Mouse (Mus musculus) forebrain, embryonic 11.5 days (tissue): Measurements from ENCODE around the gene Stum. TPM values are rescaled to one million over a fixed set of nuclear protein-coding genes. Genes with fewer than 3 reads are reported as not detected.

Experiments used
- ATAC-seq: fragments of 200-750 bp; cut with Nextera tagmentation; replicated peaks from 2 replicates; pipeline ENCODE4 v1.8.0; 2017; ENCODE audit warnings: moderate TSS enrichment; ENCODE audit not compliant: low FRiP score
- DNase-seq: peaks from one replicate; pipeline ENCODE4 v3.0.0-alpha.2; 2017; ENCODE audit warnings: low spot score
- H3K27ac ChIP-seq: fragments of 300-500 bp; sonication (generic); 2 replicates; pipeline ENCODE4 v1.5.1; 2014; ENCODE audit warnings: low read depth, low read length
- H3K27me3 ChIP-seq: fragments of 300-500 bp; sonication (generic); 2 replicates; pipeline ENCODE4 v1.6.1; 2014; ENCODE audit warnings: mild to moderate bottlenecking, low read length, mixed read lengths; ENCODE audit not compliant: control insufficient read depth, insufficient read depth
- H3K36me3 ChIP-seq: fragments of 300-500 bp; sonication (generic); 2 replicates; pipeline ENCODE4 v1.6.1; 2014; ENCODE audit warnings: mild to moderate bottlenecking, low read length, moderate library complexity, mixed read lengths; ENCODE audit not compliant: control insufficient read depth, insufficient read depth
- H3K4me1 ChIP-seq: fragments of 300-500 bp; sonication (generic); replicated peaks from 2 replicates; pipeline ENCODE4 v1.6.1; 2014; ENCODE audit warnings: low read length, mixed read lengths; ENCODE audit not compliant: control insufficient read depth, insufficient read depth
- H3K4me2 ChIP-seq: fragments of 300-500 bp; sonication (generic); 2 replicates; pipeline ENCODE4 v1.6.1; 2014; ENCODE audit warnings: low read depth, mild to moderate bottlenecking, low read length, moderate library complexity, mixed read lengths; ENCODE audit not compliant: severe bottlenecking
- H3K4me3 ChIP-seq: fragments of 300-500 bp; sonication (generic); 2 replicates; pipeline ENCODE4 v1.5.1; 2014; ENCODE audit warnings: low read depth, low read length
- H3K9ac ChIP-seq: fragments of 300-500 bp; sonication (generic); 2 replicates; pipeline ENCODE4 v1.6.1; 2014; ENCODE audit warnings: low read length
- H3K9me3 ChIP-seq: fragments of 300-500 bp; sonication (generic); 2 replicates; pipeline ENCODE4 v1.6.1; 2016; ENCODE audit warnings: low read length, mixed read lengths; ENCODE audit not compliant: control insufficient read depth
- WGBS: fragments of 180-500 bp; shearing (Covaris S2); extraction: QIAGEN DNeasy Blood & Tissue Kit; methylation state at CpG from one replicate; pipeline ENCODE4 v1.1.7; 2014; 5-methylcytosine and 5-hydroxymethylcytosine counted together
- polyA plus RNA-seq: library from polyadenylated mRNA; unstranded; fragments of >200 nt; fragmentation: Nextera tagmentation; extraction: Ambion mirVana; gene quantifications from 2 replicates; pipeline ENCODE4 v1.2.1, GENCODE M21; 2014

Stum gene
- polyA plus RNA-seq, 1 experiment from 2014 or later, result 0.55 TPM

GRCm38 (mm10) chr1:180431833-180432232 is 51.5 kb downstream of the Stum start:
- DNase-seq, result no peak
- H3K9ac ChIP-seq, result no peak overlapping the region
- WGBS, result 73% methylated on average over 12 of the region's 12 CpGs

GRCm38 (mm10) chr1:180429819-180430218 is 53.5 kb downstream of the Stum start:
- H3K27me3 ChIP-seq, result no peaks in the 10 kb centered on the region
- no peak overlapping the region for H3K4me2 ChIP-seq
- H3K36me3 ChIP-seq, result no peaks in the 10 kb centered on the region
- 77% methylated on average over 5 of the region's 5 CpGs for WGBS
- no peak overlapping the region for H3K9ac ChIP-seq
- no peak for DNase-seq
- no peak overlapping the region for H3K4me3 ChIP-seq
- no peak for ATAC-seq
- no peak overlapping the region for H3K27ac ChIP-seq
- peaks cover 11% of the 10 kb centered on the region; the same call in 1 of the 2 replicates for H3K4me1 ChIP-seq
- H3K9me3 ChIP-seq, result no peaks in the 10 kb centered on the region

More at GRCm38 (mm10) chr1:180431833-180432232, 51.5 kb downstream of the Stum start:
- ATAC-seq, result no peak
- Histone ChIP-seq H3K9me3 (no peaks in the 10 kb centered on the region), H3K4me2 (no peak overlapping the region), H3K4me1 (peaks cover 11% of the 10 kb centered on the region; the same call in 1 of the 2 replicates), H3K4me3 (no peak overlapping the region), H3K27me3 (no peaks in the 10 kb centered on the region), H3K27ac (no peak overlapping the region), H3K36me3 (no peaks in the 10 kb centered on the region)

GRCm38 (mm10) chr1:180428871-180429270 is 54.4 kb downstream of the Stum start:
- Histone ChIP-seq H3K4me1 (peaks cover 9% of the 10 kb centered on the region; the same call in 1 of the 2 replicates), H3K4me2 (no peak overlapping the region), H3K9ac (no peak overlapping the region; the same call in 1 of the 2 replicates), H3K27ac (no peak overlapping the region), H3K36me3 (no peaks in the 10 kb centered on the region), H3K4me3 (no peak overlapping the region), H3K27me3 (no peaks in the 10 kb centered on the region), H3K9me3 (no peaks in the 10 kb centered on the region)
- DNase-seq, result no peak
- 89% methylated on average over 8 of the region's 8 CpGs for WGBS
- no peak for ATAC-seq

- Histone ChIP-seq H3K4me3 (no peak overlapping the region), H3K9me3 (no peaks in the 10 kb centered on the region), H3K27me3 (no peaks in the 10 kb centered on the region), H3K4me2 (no peak overlapping the region), H3K36me3 (no peaks in the 10 kb centered on the region), H3K9ac (no peak overlapping the region), H3K4me1 (peaks cover 3% of the 10 kb centered on the region; the same call in 1 of the 2 replicates), H3K27ac (no peak overlapping the region)
- ATAC-seq (no peak), DNase-seq (no peak)
- 38% methylated on average over 9 of the region's 9 CpGs for WGBS
These were observed 55.1 kb downstream of the Stum start for GRCm38 (mm10) chr1:180428101-180428712.

- no peaks in the 10 kb centered on the region for H3K9me3 ChIP-seq
These were observed 55.6 kb downstream of the Stum start for GRCm38 (mm10) chr1:180427685-180428084.

GRCm38 (mm10) chr1:180426405-180426804 is 56.9 kb downstream of the Stum start:
- no peak overlapping the region for H3K4me3 ChIP-seq
- DNase-seq, result no peak
- H3K36me3 ChIP-seq, result no peaks in the 10 kb centered on the region
- H3K4me2 ChIP-seq, result no peak overlapping the region
- H3K9ac ChIP-seq, result no peak overlapping the region
- WGBS, result 86% methylated on average over 6 of the region's 6 CpGs
- no peaks in the 10 kb centered on the region; the same call in 1 of the 2 replicates for H3K4me1 ChIP-seq
- no peak overlapping the region for H3K27ac ChIP-seq
- no peak for ATAC-seq
- no peaks in the 10 kb centered on the region for H3K27me3 ChIP-seq
- H3K9me3 ChIP-seq, result no peaks in the 10 kb centered on the region

More at GRCm38 (mm10) chr1:180427685-180428084, 55.6 kb downstream of the Stum start:
- H3K4me2 ChIP-seq, result no peak overlapping the region
- H3K4me1 ChIP-seq, result peaks cover 2% of the 10 kb centered on the region; the same call in 1 of the 2 replicates
- H3K27ac ChIP-seq, result no peak overlapping the region
- 65% methylated on average over 10 of the region's 10 CpGs for WGBS
- no peak for ATAC-seq
- no peaks in the 10 kb centered on the region for H3K36me3 ChIP-seq
- no peak overlapping the region for H3K4me3 ChIP-seq
- no peak for DNase-seq
- no peak overlapping the region for H3K9ac ChIP-seq
- H3K27me3 ChIP-seq, result no peaks in the 10 kb centered on the region

GRCm38 (mm10) chr1:180423931-180424330 is 59.4 kb downstream of the Stum start:
- Histone ChIP-seq H3K4me2 (no peak overlapping the region), H3K27me3 (no peaks in the 10 kb centered on the region), H3K4me3 (no peak overlapping the region), H3K27ac (no peak overlapping the region), H3K9me3 (no peaks in the 10 kb centered on the region), H3K9ac (no peak overlapping the region), H3K36me3 (no peaks in the 10 kb centered on the region), H3K4me1 (peaks cover 4% of the 10 kb centered on the region; the same call in 1 of the 2 replicates)
- 78% methylated on average over 3 of the region's 3 CpGs for WGBS
- DNase-seq, result no peak
- ATAC-seq, result no peak

GRCm38 (mm10) chr1:180423008-180423639 is 60.2 kb downstream of the Stum start:
- Histone ChIP-seq H3K4me1 (peaks cover 4% of the 10 kb centered on the region; the same call in 1 of the 2 replicates), H3K9ac (no peak overlapping the region), H3K4me2 (no peak overlapping the region), H3K9me3 (no peaks in the 10 kb centered on the region), H3K4me3 (no peak overlapping the region), H3K27ac (no peak overlapping the region), H3K36me3 (no peaks in the 10 kb centered on the region), H3K27me3 (no peaks in the 10 kb centered on the region)
- DNase-seq (no peak), ATAC-seq (no peak)
- WGBS, result 62% methylated on average over 16 of the region's 16 CpGs
